Mouse (Mus musculus) brown adipose tissue, adult 24 weeks (tissue): ENCODE measurements around the gene Tspan4. TPM values are rescaled to one million over a fixed set of nuclear protein-coding genes. Genes with fewer than 3 reads are reported as not detected.

ENCODE experiments used
- H3K27ac ChIP-seq: fragments of 200-500 bp; replicated peaks from 2 replicates; pipeline ENCODE4 v1.5.1; 2012; ENCODE audit warnings: low read depth, mild to moderate bottlenecking, low read length
- H3K4me1 ChIP-seq: fragments of 200-500 bp; 2 replicates; pipeline ENCODE4 v1.6.1; 2012; ENCODE audit warnings: low read length, mixed read lengths; ENCODE audit not compliant: control insufficient read depth, insufficient read depth, insufficient read length
- H3K4me3 ChIP-seq: fragments of 200-500 bp; 2 replicates; pipeline ENCODE4 v1.5.1; 2012; ENCODE audit warnings: low read depth, mild to moderate bottlenecking, low read length, moderate library complexity; ENCODE audit not compliant: insufficient read depth
- polyA plus RNA-seq: library from polyadenylated mRNA; stranded (reverse); fragments of >200 nt; gene quantifications from 2 replicates; pipeline ENCODE4 v1.2.4, GENCODE M21; 2012; ENCODE audit not compliant: missing spikeins, insufficient read depth, insufficient read length

Gene Tspan4
- polyA plus RNA-seq, 1 experiment, result 39.6 TPM

GRCm38 (mm10) chr7:141451928-141452327, 23.1 kb upstream of the Tspan4 start:
- Histone ChIP-seq H3K4me1 (peaks cover 5% of the 10 kb centered on the region), H3K4me3 (no peak overlapping the region), H3K27ac (peak overlapping the region; percentile 78)

DNA sequence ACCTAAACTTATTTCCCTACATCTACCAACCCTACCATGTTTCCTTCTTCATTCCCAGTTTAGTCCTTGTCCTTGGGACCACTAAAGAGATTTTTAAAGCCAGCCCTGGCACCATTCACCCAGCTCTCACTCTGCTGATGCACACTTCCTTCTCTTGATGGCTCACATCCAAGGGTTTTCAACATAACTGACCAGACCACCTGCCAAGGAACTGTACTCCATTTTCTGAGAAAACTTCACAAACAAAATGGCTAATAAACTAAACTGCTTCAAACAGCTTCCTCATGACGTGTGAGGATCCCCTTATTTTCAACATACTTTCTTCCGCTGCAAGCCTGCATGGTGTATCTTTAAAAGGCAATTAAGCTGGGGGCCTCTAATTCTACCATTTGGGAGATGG, 21.4 kb upstream of the Tspan4 start:
- peaks cover 17% of the 10 kb centered on the region for H3K4me1 ChIP-seq
- peak overlapping the region; percentile 26 for H3K27ac ChIP-seq
- no peak overlapping the region for H3K4me3 ChIP-seq

DNA sequence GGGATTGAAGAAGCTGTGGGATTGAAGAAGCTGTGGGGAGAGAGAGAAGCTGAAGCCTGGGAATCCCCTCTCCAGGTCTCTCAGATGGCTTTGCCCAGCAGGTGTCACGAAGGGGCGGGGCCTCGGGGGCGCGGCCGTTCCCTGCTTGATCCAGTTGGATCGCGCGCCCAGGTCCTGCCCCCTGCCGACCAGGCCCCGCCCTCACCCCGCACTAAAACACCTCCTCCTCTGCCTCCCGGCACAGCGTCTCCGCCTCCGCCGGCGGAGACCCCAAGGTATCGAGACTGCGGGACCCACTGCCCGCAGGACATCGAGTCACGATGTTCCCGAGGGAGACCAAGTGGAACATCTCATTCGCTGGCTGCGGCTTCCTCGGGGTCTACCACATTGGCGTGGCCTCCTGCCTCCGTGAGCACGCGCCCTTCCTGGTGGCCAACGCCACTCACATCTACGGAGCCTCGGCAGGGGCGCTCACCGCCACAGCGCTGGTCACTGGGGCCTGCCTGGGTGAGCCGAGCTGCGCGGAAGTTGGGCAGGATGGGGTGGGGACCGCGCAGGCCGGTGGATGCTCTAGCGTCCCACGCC, 20.0 kb upstream of the Tspan4 start, which contains the start of gene Pnpla2:
Gene Pnpla2, plus strand, starts transcription at position 232 of the 585 bp plus-strand sequence.
- H3K4me1 ChIP-seq, result peaks cover 23% of the 10 kb centered on the region
- H3K4me3 ChIP-seq, result peak within 1 kb of the TSS; percentile 91
- peak within 1 kb of the TSS; percentile 97 for H3K27ac ChIP-seq

DNA sequence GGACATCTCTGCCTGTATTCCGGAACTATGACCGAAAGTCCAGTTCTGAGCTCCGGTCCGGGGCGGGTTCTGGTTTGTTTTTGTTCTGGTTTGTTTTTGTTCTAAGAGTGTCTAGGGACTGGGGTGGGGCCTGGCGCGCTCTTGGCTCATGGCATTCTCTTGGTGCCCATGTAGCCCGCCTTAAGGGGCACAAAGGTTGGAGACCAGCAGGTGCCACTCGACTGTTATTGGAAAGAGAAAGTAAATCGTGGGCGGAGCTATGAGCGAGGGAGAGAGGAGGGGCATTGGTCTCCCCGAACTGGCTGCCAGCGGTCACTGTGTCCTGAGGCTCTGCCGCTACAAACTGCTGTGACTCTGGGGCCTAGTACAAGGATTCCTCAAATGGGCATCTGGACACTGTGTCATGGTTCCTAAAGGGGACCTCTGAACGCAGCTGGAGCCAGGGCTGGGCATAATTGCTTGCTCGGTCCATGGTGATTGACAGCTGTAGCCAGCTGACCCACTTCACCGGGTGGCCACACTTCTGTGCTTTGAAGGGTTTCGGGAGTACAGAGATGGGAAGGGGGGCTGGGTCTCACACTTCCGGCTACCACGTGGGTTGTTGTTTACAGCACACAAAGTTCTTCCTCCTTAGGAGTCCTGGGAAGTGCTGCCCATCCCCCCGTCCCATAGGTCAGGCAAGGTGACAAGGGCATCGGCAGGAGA, 19.3 kb upstream of the Tspan4 start:
- H3K4me3 ChIP-seq, result peak overlapping the region; percentile 91
- peaks cover 24% of the 10 kb centered on the region for H3K4me1 ChIP-seq
- peak overlapping the region; percentile 97 for H3K27ac ChIP-seq

DNA sequence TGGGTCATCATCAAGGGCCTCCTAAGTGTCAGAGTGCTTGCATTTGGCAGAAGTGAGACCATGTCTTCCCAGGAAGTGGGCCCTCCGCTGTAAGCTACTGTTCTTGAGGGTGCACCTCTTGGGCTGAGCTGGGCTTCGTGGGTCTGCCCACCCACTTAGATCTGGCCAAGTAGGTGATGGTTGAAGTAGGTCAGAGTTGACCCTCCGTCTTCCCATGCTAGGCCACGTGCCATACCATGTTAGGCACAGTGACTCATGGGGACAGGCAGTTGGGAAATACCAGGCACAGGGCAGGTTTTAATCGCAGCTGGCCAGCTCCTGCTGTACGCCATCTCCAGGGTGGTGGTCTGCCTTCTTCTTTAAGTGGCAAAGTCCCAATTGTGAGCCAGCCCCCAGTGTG, 18.3 kb upstream of the Tspan4 start:
- Histone ChIP-seq H3K4me3 (peak overlapping the region; percentile 91), H3K27ac (peak overlapping the region; percentile 97), H3K4me1 (peaks cover 26% of the 10 kb centered on the region)

DNA sequence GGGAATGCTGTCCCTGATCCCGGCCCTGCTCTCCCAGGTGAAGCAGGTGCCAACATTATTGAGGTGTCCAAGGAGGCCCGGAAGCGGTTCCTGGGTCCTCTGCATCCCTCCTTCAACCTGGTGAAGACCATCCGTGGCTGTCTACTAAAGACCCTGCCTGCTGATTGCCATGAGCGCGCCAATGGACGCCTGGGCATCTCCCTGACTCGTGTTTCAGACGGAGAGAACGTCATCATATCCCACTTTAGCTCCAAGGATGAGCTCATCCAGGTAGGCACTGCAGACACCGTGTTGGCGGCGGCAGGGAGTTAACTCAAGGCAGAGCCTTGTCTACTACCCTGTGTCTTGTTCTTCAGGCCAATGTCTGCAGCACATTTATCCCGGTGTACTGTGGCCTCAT, 17.8 kb upstream of the Tspan4 start:
- peaks cover 26% of the 10 kb centered on the region for H3K4me1 ChIP-seq
- peak overlapping the region; percentile 91 for H3K4me3 ChIP-seq
- peak overlapping the region; percentile 97 for H3K27ac ChIP-seq

DNA sequence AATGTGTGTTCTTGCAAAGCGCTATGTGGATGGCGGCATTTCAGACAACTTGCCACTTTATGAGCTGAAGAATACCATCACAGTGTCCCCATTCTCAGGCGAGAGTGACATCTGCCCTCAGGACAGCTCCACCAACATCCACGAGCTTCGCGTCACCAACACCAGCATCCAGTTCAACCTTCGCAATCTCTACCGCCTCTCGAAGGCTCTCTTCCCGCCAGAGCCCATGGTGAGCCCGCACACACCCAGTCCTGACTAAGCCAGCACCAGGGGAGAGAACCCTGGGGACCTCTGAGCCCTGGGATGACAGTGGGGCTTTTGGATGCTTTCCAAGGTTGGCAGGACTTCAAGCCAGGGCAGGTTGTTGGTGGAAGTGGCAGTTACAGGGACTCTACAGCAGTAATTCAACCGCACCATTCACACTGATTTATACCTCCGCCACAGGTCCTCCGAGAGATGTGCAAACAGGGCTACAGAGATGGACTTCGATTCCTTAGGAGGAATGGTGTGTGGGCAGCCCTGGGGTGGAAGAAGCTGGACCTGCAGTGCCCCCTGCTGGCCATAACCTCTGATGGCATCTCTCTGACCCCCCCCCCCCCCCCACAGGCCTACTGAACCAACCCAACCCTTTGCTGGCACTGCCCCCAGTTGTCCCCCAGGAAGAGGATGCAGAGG, 16.9 kb upstream of the Tspan4 start:
- Histone ChIP-seq H3K4me3 (peak overlapping the region; percentile 4), H3K4me1 (peaks cover 27% of the 10 kb centered on the region), H3K27ac (peak overlapping the region; percentile 97)

DNA sequence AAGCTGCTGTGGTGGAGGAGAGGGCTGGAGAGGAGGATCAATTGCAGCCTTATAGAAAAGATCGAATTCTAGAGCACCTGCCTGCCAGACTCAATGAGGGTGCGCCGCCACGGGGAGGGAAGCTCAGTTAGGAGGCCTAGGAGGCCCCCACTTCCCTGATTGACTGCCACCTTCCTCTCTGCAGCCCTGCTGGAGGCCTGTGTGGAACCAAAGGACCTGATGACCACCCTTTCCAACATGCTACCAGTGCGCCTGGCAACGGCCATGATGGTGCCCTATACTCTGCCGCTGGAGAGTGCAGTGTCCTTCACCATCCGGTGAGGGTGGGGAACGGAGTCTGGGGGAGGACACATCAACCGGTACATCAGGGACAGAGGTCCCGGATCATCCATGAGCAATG, 16.4 kb upstream of the Tspan4 start:
- peak overlapping the region; percentile 9; the same call in 1 of the 2 replicates for H3K27ac ChIP-seq
- H3K4me3 ChIP-seq, result no peak overlapping the region; the same call in 1 of the 2 replicates
- H3K4me1 ChIP-seq, result peaks cover 25% of the 10 kb centered on the region

DNA sequence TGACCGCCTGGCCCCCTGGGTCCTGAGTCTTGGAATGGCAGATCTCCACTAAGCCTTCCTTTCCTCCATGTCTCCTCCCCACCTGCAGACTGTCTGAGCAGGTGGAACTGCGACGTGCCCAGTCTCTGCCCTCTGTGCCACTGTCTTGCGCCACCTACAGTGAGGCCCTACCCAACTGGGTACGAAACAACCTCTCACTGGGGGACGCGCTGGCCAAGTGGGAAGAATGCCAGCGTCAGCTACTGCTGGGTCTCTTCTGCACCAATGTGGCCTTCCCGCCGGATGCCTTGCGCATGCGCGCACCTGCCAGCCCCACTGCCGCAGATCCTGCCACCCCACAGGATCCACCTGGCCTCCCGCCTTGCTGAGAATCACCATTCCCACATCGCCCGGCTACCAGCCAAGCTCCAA, 15.7 kb upstream of the Tspan4 start:
- H3K4me3 ChIP-seq, result no peak overlapping the region
- H3K4me1 ChIP-seq, result peaks cover 25% of the 10 kb centered on the region
- H3K27ac ChIP-seq, result peak overlapping the region; percentile 9

GRCm38 (mm10) chr7:141460001-141460390, 15.0 kb upstream of the Tspan4 start:
- no peak overlapping the region for H3K4me3 ChIP-seq
- peaks cover 25% of the 10 kb centered on the region for H3K4me1 ChIP-seq
- H3K27ac ChIP-seq, result peak overlapping the region; percentile 90

- Histone ChIP-seq H3K4me1 (peaks cover 25% of the 10 kb centered on the region), H3K27ac (peak within 1 kb of the TSS; percentile 90), H3K4me3 (peak within 1 kb of the TSS; percentile 66)
Measured at GRCm38 (mm10) chr7:141460391-141461113, 14.5 kb upstream of the Tspan4 start, which contains the start of gene Cracr2b. Cracr2b (plus strand) TSS chr7:141461094.

- H3K4me1 ChIP-seq, result peaks cover 26% of the 10 kb centered on the region
- peak overlapping the region; percentile 90 for H3K27ac ChIP-seq
- peak overlapping the region; percentile 66 for H3K4me3 ChIP-seq
Measured at GRCm38 (mm10) chr7:141461521-141462332, 13.3 kb upstream of the Tspan4 start.

DNA sequence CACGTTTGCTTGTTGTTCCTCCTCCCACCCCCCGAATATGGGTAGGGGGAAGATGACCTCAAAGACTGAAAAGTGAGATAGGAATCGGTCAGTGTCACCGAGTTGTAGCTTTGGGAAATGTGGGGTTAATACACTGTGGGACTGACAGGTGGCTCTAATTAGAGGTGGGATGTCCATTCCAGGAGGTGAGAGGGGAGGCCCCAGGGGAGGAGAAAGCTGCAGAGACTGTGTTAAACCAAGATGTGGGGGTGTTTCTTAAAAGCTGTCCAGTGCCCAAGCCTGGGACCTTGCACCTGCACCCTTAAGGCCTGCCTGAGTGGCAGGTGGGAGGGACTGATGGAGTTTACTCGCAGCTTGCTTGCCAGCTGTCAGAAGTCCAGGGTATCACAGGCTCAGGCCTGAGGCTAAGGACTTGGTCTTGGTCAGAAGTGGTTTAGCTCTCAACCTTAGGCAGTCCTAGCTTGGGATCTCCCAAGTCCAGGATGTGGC, 12.7 kb upstream of the Tspan4 start:
- peaks cover 25% of the 10 kb centered on the region for H3K4me1 ChIP-seq
- peak overlapping the region; percentile 66 for H3K4me3 ChIP-seq
- H3K27ac ChIP-seq, result peak overlapping the region; percentile 90
